Mouse (Mus musculus): ENCODE data around the gene Pcsk5. TPM values are rescaled to one million over a fixed set of nuclear protein-coding genes. Genes with fewer than 3 reads are reported as not detected.
A peak's percentile ranks its signal among the peaks of the same experiment; 100 is the strongest.
"Not testable (repeated sequence)": the region's sequence is repeated elsewhere in the genome, so short reads cannot be mapped to it uniquely, and the experiment has no call there.

The Pcsk5 gene
- polyA plus RNA-seq, 1 experiment from 2014 or later, result 7.2 TPM

DNA sequence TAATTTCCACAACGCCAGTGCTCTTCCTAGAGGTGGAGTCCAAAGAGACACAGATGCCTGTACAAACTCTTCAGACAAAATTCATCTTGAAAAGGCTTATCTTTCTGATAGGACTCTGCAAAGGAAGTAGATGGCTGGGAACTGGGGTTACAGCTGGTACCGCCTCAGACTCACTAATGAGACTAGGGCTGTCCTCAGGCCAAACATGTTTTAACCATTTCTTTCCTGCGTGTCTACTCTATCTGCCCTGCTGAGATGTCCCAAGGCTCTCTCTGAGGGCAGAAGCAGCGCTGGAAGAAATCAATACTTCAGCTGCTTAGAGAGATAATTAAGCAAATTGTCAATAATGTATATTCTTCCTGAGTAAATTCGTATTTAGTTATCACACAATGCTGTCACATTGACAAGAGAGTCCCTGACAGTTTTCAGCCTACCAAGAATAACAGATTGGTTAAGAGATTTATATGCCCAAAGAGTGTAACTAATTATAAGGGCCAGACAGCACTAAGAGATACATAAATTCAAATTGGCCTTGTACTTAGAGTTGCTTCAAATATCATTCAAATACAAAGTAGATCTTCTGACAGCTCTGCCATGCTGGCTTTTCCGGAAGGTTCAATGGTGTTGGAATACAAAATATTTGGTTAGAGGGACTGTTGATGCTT is 355.2 kb downstream of the Pcsk5 start:
- no peaks in the 10 kb centered on the region for H3K36me3 ChIP-seq
- no peak overlapping the region for H3K9ac ChIP-seq
- H3K4me1 ChIP-seq (replicated peaks), result no peaks in the 10 kb centered on the region
- no peak; the same call in 1 of the 2 replicates for ATAC-seq (ENCODE audit: low FRiP score)
- no peak overlapping the region for H3K4me3 ChIP-seq
- H3K9me3 ChIP-seq, result no peaks in the 10 kb centered on the region
- no peak overlapping the region for H3K27ac ChIP-seq
- H3K4me2 ChIP-seq, result no peak overlapping the region
- H3K27me3 ChIP-seq, result no peaks in the 10 kb centered on the region
- whole genome bisulfite sequencing, result 55% methylated on average over 6 of the region's 6 CpGs

DNA sequence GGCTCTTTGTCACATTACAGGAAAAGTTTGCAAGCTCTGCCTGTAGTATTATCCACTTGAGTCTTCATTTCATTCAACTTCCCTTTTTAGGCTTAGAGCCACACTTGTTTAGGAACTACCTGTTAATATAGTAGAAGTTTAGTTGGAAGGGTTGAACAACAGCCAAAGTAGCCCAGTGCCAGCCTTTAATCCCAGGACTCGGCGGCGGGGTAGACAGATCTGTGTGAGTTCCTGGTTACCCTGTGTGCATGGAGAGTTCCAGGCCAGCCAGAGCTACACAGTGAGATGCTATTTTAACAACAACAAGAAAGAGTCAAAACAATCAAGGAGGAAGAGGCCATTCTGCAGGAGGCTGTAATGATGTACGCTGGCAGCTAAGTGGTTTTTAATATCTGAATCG is 358.0 kb downstream of the Pcsk5 start:
- Histone ChIP-seq H3K36me3 (no peaks in the 10 kb centered on the region), H3K4me3 (no peak overlapping the region), H3K4me2 (no peak overlapping the region), H3K9ac (no peak overlapping the region), H3K27ac (no peak overlapping the region), H3K4me1 (replicated peaks) (no peaks in the 10 kb centered on the region), H3K27me3 (no peaks in the 10 kb centered on the region), H3K9me3 (no peaks in the 10 kb centered on the region)
- no peak for ATAC-seq (ENCODE audit: low FRiP score)
- 96% methylated on average over 5 of the region's 5 CpGs for WGBS

DNA sequence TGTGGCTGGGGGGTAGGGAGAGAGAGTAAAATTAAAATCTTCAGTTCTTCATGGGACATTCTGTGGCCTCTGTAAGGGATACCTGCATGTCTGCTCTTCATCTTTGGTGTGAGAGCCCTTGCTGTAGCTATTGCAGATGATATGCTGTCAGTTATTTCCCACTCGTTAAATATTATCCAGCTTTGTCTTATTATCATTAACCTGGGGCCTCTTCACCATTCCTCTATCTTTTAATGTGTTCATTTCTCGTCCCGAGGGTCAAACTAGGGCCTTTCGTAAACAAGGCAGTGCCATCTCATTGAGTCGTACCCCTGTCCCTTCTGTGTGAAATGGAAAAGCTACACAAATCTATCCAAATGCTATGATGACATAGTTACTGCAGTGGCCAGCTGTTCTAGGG is 361.4 kb downstream of the Pcsk5 start:
- H3K9ac ChIP-seq, result no peak overlapping the region

DNA sequence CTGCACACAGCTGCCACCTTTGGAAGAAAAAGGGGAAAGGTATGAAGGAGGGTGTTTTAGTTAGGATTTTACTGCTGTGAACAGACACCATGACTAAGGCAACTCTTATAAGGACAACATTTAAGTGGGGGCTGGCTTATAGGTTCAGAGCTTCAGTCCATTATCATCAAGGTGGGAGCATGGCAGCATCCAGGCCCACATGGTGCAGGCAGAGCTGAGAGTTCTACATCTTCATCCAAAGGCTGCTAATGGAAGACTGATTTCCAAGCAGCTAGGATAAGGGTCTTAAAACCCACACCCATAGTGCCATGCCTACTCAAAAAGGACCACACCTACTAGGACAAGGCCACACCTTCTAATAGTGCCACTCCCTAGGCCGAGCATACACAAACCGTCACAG is 364.3 kb downstream of the Pcsk5 start:
- ATAC-seq (ENCODE audit: low FRiP score); H3K36me3 ChIP-seq; H3K27ac ChIP-seq; H3K4me1 ChIP-seq (replicated peaks); H3K9ac ChIP-seq; H3K4me2 ChIP-seq; H3K9me3 ChIP-seq; H3K27me3 ChIP-seq; H3K4me3 ChIP-seq: not testable (repeated sequence)
- WGBS, result 87% methylated on average over 2 of the region's 2 CpGs

More for the DNA sequence above, 361.4 kb downstream of the Pcsk5 start:
- no peaks in the 10 kb centered on the region for H3K27me3 ChIP-seq
- no peak overlapping the region for H3K4me3 ChIP-seq
- 87% methylated on average over 5 of the region's 5 CpGs for WGBS
- no peaks in the 10 kb centered on the region for H3K36me3 ChIP-seq
- H3K9me3 ChIP-seq, result no peaks in the 10 kb centered on the region
- no peak for ATAC-seq (ENCODE audit: low FRiP score)
- H3K27ac ChIP-seq, result no peak overlapping the region
- no peak overlapping the region for H3K4me2 ChIP-seq
- H3K4me1 ChIP-seq (replicated peaks), result no peaks in the 10 kb centered on the region

DNA sequence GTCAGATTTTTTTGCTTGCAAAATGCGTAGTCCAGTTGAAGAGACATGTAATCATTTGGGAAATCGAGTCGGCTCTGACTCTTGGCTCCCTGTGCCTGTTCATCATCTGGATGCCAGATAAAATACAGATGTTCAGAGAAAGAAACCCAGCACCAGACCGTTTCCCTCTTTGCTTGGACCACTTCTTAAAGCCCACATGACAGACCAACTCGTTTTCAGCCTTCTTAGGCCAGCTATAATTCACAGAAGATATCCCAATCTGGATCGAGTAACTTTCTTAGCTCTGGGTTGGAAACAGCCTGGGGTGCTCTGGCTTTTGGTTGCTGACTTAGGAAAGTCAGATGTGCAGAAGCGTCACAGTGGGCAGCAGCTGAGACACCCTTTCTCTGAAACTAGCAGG is 365.6 kb downstream of the Pcsk5 start:
- H3K9ac ChIP-seq, result no peak overlapping the region
- ATAC-seq (ENCODE audit: low FRiP score), result no peak
- no peak overlapping the region for H3K4me2 ChIP-seq
- no peak overlapping the region for H3K27ac ChIP-seq
- H3K36me3 ChIP-seq, result no peaks in the 10 kb centered on the region
- no peak overlapping the region for H3K4me3 ChIP-seq
- no peaks in the 10 kb centered on the region for H3K4me1 ChIP-seq (replicated peaks)
- no peaks in the 10 kb centered on the region for H3K27me3 ChIP-seq
- 77% methylated on average over 7 of the region's 7 CpGs for WGBS
- H3K9me3 ChIP-seq, result no peaks in the 10 kb centered on the region

DNA sequence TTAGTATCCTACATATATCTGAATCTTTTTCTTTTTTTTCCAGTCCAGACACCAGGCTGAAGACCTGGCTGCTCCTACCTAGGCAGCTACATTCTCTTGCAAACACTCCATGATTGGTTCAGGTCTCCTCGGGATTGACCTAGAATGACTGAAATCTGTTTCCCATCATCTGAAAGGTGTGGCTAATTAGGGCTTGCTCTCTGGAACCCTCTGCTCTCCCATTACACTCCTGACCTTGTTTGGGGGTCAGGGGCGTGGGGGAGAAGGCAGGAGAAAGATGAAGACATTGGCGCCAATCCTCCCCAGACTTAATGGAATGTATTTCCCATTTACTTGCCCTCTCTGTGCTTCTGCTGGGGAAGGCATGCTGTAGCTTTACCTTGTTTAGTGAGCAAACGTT is 366.2 kb downstream of the Pcsk5 start:
- Histone ChIP-seq H3K4me3 (no peak overlapping the region), H3K4me2 (no peak overlapping the region), H3K27ac (no peak overlapping the region), H3K9ac (no peak overlapping the region), H3K36me3 (no peaks in the 10 kb centered on the region), H3K9me3 (no peaks in the 10 kb centered on the region), H3K4me1 (replicated peaks) (no peaks in the 10 kb centered on the region; the same call in 1 of the 2 replicates), H3K27me3 (no peaks in the 10 kb centered on the region)
- WGBS, result 75% methylated on average over 4 of the region's 4 CpGs
- no peak for ATAC-seq (ENCODE audit: low FRiP score)

DNA sequence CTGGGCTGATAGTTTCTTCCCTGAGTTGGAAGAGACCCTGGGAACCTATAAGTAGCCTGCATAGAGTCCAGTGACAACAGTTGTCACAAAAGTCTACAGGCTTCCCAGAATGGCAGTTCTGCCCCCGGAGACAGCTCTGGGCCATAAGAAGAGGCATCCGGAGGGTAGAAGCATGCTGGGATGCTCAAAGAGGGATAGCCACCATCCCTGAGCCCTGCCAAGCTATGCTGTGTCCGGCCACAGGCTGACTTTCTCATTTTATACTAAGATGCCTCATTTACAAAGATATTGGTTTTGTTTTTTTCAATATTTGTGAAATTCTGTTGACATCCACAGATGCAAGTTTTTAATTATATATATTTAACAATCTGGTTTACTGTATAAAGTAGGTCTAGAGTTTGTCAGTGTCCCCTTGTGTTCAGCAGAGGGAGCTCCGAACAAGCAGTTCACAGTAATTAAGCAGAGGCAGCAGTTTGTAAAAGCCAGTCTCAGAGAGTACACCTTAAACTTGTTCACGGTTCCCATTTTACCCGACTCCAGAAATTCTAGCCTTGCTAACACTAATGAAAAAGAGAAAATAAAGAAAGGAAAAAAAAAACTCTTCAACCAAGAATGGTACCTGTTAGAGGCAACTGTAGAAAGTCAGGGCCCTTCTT is 369.7 kb downstream of the Pcsk5 start:
- Histone ChIP-seq H3K27me3 (no peaks in the 10 kb centered on the region), H3K36me3 (no peaks in the 10 kb centered on the region), H3K9ac (no peak overlapping the region), H3K4me2 (no peak overlapping the region), H3K4me3 (no peak overlapping the region), H3K27ac (no peak overlapping the region), H3K9me3 (no peaks in the 10 kb centered on the region), H3K4me1 (replicated peaks) (no peaks in the 10 kb centered on the region; the same call in 1 of the 2 replicates)
- WGBS, result 64% methylated on average over 6 of the region's 6 CpGs
- ATAC-seq (ENCODE audit: low FRiP score), result peak; percentile 79

DNA sequence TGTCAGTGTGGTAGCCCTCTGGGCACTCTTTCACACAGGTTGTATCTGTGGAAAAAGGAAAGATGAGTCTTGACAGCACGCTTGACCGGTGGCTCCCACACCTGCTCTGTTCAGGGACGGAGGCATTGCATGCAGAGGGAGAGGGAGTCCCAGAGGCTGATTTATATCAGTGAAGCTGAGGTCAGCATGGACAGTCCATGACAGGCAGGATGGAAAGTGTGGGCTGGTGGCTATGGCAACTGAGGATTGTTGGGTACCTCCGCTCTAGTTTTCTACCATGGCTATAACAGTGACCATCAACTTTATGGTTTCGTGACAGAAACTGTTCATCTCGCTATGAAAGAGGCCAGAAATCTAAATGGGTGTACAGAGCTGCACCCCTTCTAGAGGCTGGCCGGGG is 385.4 kb downstream of the Pcsk5 start:
- H3K27ac ChIP-seq, result no peak overlapping the region
- no peak for ATAC-seq (ENCODE audit: low FRiP score)
- WGBS, result 89% methylated on average over 7 of the region's 7 CpGs
- H3K9me3 ChIP-seq, result no peaks in the 10 kb centered on the region
- H3K4me2 ChIP-seq, result no peak overlapping the region
- no peaks in the 10 kb centered on the region for H3K27me3 ChIP-seq
- H3K36me3 ChIP-seq, result no peaks in the 10 kb centered on the region
- H3K4me3 ChIP-seq, result no peak overlapping the region
- H3K9ac ChIP-seq, result no peak overlapping the region
- H3K4me1 ChIP-seq (replicated peaks), result no peaks in the 10 kb centered on the region

DNA sequence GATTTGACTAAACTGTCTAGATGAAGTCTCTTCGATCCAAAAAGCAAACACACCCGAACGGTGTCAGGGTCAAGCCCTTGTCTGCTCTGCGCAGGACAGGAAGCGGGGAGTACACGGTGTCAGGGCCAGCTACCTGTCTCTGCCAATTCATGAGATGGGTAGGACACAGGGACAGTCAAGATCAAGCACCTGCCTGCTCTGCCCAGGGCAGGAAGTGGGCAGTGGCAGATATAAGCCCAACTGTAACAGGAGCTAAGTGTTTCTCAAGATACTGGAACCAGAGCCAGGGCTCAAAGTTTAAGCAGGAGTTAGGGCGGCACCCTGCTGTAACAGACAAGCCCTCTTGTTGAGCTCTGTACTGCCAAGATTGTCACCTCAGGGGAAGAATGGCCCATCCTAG is 393.9 kb downstream of the Pcsk5 start:
- Histone ChIP-seq H3K9me3 (no peaks in the 10 kb centered on the region), H3K36me3 (no peaks in the 10 kb centered on the region), H3K4me3 (no peak overlapping the region), H3K9ac (no peak overlapping the region), H3K27ac (no peak overlapping the region), H3K4me1 (replicated peaks) (no peaks in the 10 kb centered on the region), H3K27me3 (no peaks in the 10 kb centered on the region), H3K4me2 (no peak overlapping the region)
- 92% methylated on average over 7 of the region's 7 CpGs for WGBS
- no peak for ATAC-seq (ENCODE audit: low FRiP score)

DNA sequence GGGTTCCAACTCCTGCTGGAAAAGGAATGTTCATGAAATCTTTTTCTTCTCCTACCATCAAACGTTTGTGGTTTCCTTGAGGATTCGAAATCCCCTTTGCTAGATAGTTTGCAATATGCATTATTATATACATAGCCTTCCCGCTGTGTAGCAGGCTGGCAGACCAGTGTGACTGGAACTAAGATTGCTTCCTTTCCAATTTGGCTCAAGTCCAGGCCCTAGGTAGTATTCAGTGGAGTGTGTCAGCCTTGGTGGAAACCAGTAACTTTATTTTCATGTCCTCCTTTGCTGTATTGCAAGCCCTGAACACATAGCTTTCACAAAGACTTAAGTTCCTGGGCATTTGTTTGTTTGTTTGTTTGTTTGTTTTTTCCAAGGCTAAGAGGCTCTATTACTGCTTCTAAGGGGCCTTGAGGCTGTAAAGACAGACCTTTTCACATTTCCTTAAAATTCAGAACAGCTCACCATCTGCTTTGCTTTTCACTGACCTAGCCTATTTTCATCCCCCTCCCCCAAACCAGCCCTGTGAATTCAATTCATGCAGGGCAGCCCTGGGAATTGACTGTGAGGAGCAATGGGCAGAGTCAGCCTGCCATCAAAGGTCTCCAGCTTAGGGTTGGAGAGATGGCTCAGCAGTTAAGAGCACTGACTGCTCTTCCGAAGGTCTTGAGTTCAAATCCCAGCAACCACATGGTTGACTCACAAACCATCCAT is 397.8 kb downstream of the Pcsk5 start:
- Histone ChIP-seq H3K27me3 (no peaks in the 10 kb centered on the region), H3K27ac (no peak overlapping the region), H3K9ac (no peak overlapping the region), H3K9me3 (no peaks in the 10 kb centered on the region), H3K36me3 (no peaks in the 10 kb centered on the region), H3K4me1 (replicated peaks) (no peaks in the 10 kb centered on the region), H3K4me2 (no peak overlapping the region), H3K4me3 (no peak overlapping the region)
- WGBS, result 74% methylated on average over 4 of the region's 4 CpGs
- no peak; the same call in 1 of the 2 replicates for ATAC-seq (ENCODE audit: low FRiP score)

DNA sequence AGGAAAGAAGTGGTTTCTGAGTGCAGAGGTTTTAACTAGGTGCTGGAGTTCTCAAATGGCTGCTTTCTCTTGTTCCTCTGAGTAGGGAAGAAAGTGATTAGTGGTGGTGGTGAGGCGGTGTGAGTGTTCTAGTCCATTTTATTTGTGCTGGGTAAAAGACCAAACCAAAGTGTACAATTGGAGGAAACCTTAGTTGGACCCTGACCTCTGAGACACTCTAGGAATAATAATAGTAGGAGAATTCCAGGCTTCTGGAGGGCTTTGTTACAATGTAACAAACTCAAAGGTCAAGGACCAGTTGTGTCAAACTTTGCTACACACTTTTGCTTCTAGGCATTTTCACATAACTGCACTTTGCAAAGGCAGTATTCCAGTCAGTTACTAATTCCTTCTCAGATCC is 400.8 kb downstream of the Pcsk5 start:
- Histone ChIP-seq H3K36me3 (no peaks in the 10 kb centered on the region), H3K4me3 (no peak overlapping the region), H3K9ac (no peak overlapping the region), H3K4me2 (no peak overlapping the region), H3K9me3 (no peaks in the 10 kb centered on the region), H3K27ac (no peak overlapping the region), H3K4me1 (replicated peaks) (no peaks in the 10 kb centered on the region), H3K27me3 (no peaks in the 10 kb centered on the region)
- no peak for ATAC-seq (ENCODE audit: low FRiP score)
- 94% methylated on average over 1 of the region's 1 CpGs for WGBS

DNA sequence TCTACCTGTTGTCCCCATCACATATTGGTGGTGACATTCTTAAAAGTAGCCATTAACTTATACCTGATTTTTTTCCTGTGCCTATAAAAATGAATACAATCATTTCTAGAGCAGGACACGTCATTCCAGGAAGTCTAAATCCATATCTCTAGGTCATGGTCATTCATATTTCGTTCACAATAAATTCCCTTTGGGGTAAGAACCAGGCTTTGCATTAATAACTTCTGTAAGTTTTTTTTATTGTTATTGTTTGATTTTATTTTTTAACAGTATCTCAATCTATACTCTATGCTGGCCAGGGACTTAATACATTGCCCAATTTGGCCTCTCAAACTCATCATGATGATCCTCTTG is 408.9 kb downstream of the Pcsk5 start:
- Histone ChIP-seq H3K9ac (no peak overlapping the region), H3K9me3 (no peaks in the 10 kb centered on the region), H3K4me1 (replicated peaks) (no peaks in the 10 kb centered on the region), H3K4me2 (no peak overlapping the region), H3K27me3 (no peaks in the 10 kb centered on the region), H3K4me3 (no peak overlapping the region), H3K27ac (no peak overlapping the region), H3K36me3 (no peaks in the 10 kb centered on the region)
- 92% methylated on average over 2 of the region's 2 CpGs for WGBS
- no peak for ATAC-seq (ENCODE audit: low FRiP score)

Data from hindbrain, embryonic 13.5 days (tissue).